Mouse (Mus musculus) left cerebral cortex, postnatal 4 days (tissue): ENCODE measurements around the gene Rnf183. TPM values are rescaled to one million over a fixed set of nuclear protein-coding genes. Genes with fewer than 3 reads are reported as not detected.

ENCODE experiments used
- DNase-seq: peaks from one replicate; pipeline ENCODE4 v3.0.0-alpha.2; 2022
- intact Hi-C: fragments of 180-260 bp; cut with DNase I; formaldehyde crosslinking; loops from one replicate; pipeline ENCODE4 v1.15.1; 2025
- total RNA-seq, 2 experiments: library from RNA; stranded (reverse); gene quantifications; 2 replicates each; pipeline ENCODE4 v1.2.3; 2021

Rnf183 gene
- total RNA-seq, 2 experiments from 2014 or later = not detected

- intact Hi-C loops = no loop called here
These were observed 45.2 kb downstream of the Rnf183 start for GRCm38 (mm10) chr4:62389592-62390512.

GRCm38 (mm10) chr4:62385439-62385838 lies 49.6 kb downstream of the Rnf183 start:
- no peak for DNase-seq

More at GRCm38 (mm10) chr4:62389592-62390512, 45.2 kb downstream of the Rnf183 start:
- DNase-seq = no peak

GRCm38 (mm10) chr4:62384159-62384558 lies 50.9 kb downstream of the Rnf183 start:
- DNase-seq = no peak
- intact Hi-C loops = no loop called here

More at GRCm38 (mm10) chr4:62385439-62385838, 49.6 kb downstream of the Rnf183 start:
- intact Hi-C loops = no loop called here

- intact Hi-C loops = no loop called here
- no peak for DNase-seq
These were observed 51.3 kb downstream of the Rnf183 start for GRCm38 (mm10) chr4:62383752-62384151.

GRCm38 (mm10) chr4:62383207-62383606 lies 51.8 kb downstream of the Rnf183 start:
- intact Hi-C loops = no loop called here
- no peak for DNase-seq

GRCm38 (mm10) chr4:62379724-62380381 lies 55.2 kb downstream of the Rnf183 start:
- intact Hi-C loops = no loop called here

More at GRCm38 (mm10) chr4:62379724-62380381, 55.2 kb downstream of the Rnf183 start:
- DNase-seq = no peak

Other genes starting within 250 kb of the Rnf183 start
- 10 to 100 TPM; 24.7 to 24.8 TPM for gene Zfp37, start 204.2 kb downstream of the Rnf183 start, total RNA-seq
- gene Slc31a2, start 172.7 kb downstream of the Rnf183 start, total RNA-seq = 10 to 100 TPM in 1 of 2 experiments, 1 to 10 TPM in 1; 9.5 to 12.2 TPM
- gene Fkbp15, start 74.7 kb downstream of the Rnf183 start, total RNA-seq = 10 to 100 TPM; 36.3 to 38.4 TPM
- 10 to 100 TPM; 26.7 to 28.7 TPM for gene Slc31a1, start 74.5 kb downstream of the Rnf183 start, total RNA-seq
- 10 to 100 TPM; 65.6 to 66.9 TPM for gene Cdc26, start 26.6 kb downstream of the Rnf183 start, total RNA-seq
- gene Prpf4, start 26.5 kb downstream of the Rnf183 start, total RNA-seq = 10 to 100 TPM; 14.6 to 15.4 TPM
- 10 to 100 TPM; 12.5 to 15.1 TPM for gene Wdr31, start 35.6 kb upstream of the Rnf183 start, total RNA-seq
- under 1 TPM; 0.36 TPM for gene Bspry, start 44.8 kb upstream of the Rnf183 start, total RNA-seq
- gene Hdhd3, start 68.2 kb upstream of the Rnf183 start, total RNA-seq = 1 to 10 TPM; 5.7 to 6.6 TPM
- gene Alad, start 84.7 kb upstream of the Rnf183 start, total RNA-seq = 10 to 100 TPM; 35.3 to 36.8 TPM
- 10 to 100 TPM; 32.4 to 36.6 TPM for gene Pole3, start 89.8 kb upstream of the Rnf183 start, total RNA-seq
- gene 4933430I17Rik, start 90.1 kb upstream of the Rnf183 start, total RNA-seq = under 1 TPM; 0.44 to 0.90 TPM
- 10 to 100 TPM; 46.7 to 46.8 TPM for gene Rgs3, start 124.6 kb upstream of the Rnf183 start, total RNA-seq